Mouse (Mus musculus) right cerebral cortex, adult 18-20 months (tissue): ENCODE results near the gene Pdlim1.

Experiments used
- DNase-seq: peaks from one replicate; pipeline ENCODE4 v3.0.0; 2022; ENCODE audit warnings: mixed read lengths

Gene Pdlim1

GRCm38 (mm10) chr19:40283415-40283814 is 11.8 kb upstream of the Pdlim1 start:
- DNase-seq, result no peak

- no peak for DNase-seq
These were observed 6.9 kb upstream of the Pdlim1 start for GRCm38 (mm10) chr19:40278372-40279023.

- no peak for DNase-seq
These were observed 5.9 kb upstream of the Pdlim1 start for GRCm38 (mm10) chr19:40277494-40277893.

- DNase-seq, result no peak
These were observed 4.0 kb upstream of the Pdlim1 start for GRCm38 (mm10) chr19:40275401-40276188.

GRCm38 (mm10) chr19:40272674-40273073 is 1.0 kb upstream of the Pdlim1 start:
- no peak for DNase-seq

GRCm38 (mm10) chr19:40270351-40271307 is 1.0 kb downstream of the Pdlim1 start:
- no peak for DNase-seq

- no peak for DNase-seq
These were observed 2.1 kb downstream of the Pdlim1 start for GRCm38 (mm10) chr19:40269526-40269925.

GRCm38 (mm10) chr19:40268493-40268892 is 3.1 kb downstream of the Pdlim1 start:
- DNase-seq, result no peak

- no peak for DNase-seq
These were observed 4.3 kb downstream of the Pdlim1 start for GRCm38 (mm10) chr19:40267380-40267779.

GRCm38 (mm10) chr19:40259485-40259884 is 12.2 kb downstream of the Pdlim1 start:
- no peak for DNase-seq

- DNase-seq, result no peak
These were observed 14.2 kb downstream of the Pdlim1 start for GRCm38 (mm10) chr19:40257396-40257795.

GRCm38 (mm10) chr19:40256376-40257050 is 15.1 kb downstream of the Pdlim1 start:
- no peak for DNase-seq

GRCm38 (mm10) chr19:40255561-40255960 is 16.1 kb downstream of the Pdlim1 start:
- DNase-seq, result no peak

GRCm38 (mm10) chr19:40254741-40255140 is 16.9 kb downstream of the Pdlim1 start:
- no peak for DNase-seq

- DNase-seq, result no peak
These were observed 17.9 kb downstream of the Pdlim1 start for GRCm38 (mm10) chr19:40253768-40254167.

- no peak for DNase-seq
These were observed 20.5 kb downstream of the Pdlim1 start for GRCm38 (mm10) chr19:40251115-40251514.

- DNase-seq, result no peak
These were observed 22.3 kb downstream of the Pdlim1 start for GRCm38 (mm10) chr19:40249352-40249751.

GRCm38 (mm10) chr19:40248476-40248875 is 23.2 kb downstream of the Pdlim1 start:
- no peak for DNase-seq

- DNase-seq, result no peak
These were observed 24.4 kb downstream of the Pdlim1 start for GRCm38 (mm10) chr19:40247268-40247666.

- DNase-seq, result no peak
These were observed 24.9 kb downstream of the Pdlim1 start for GRCm38 (mm10) chr19:40246646-40247267.

GRCm38 (mm10) chr19:40240838-40241689 is 30.6 kb downstream of the Pdlim1 start:
- DNase-seq, result no peak
